Mouse (Mus musculus) liver, adult 2 months (tissue): ENCODE measurements around the gene Prr23a1. TPM values are rescaled to one million over a fixed set of nuclear protein-coding genes. Genes with fewer than 3 reads are reported as not detected.

ENCODE experiments used
- DNase-seq: peaks from one replicate; pipeline ENCODE4 v3.0.0-alpha.2; 2011; ENCODE audit warnings: low read depth, low spot score; ENCODE audit errors: extremely low read depth
- H3K27ac ChIP-seq: fragments of 200-500 bp; replicated peaks from 2 replicates; pipeline ENCODE4 v1.5.1; 2012; ENCODE audit warnings: low read depth, mild to moderate bottlenecking, control low read depth, inconsistent platforms, low read length; ENCODE audit not compliant: insufficient read depth
- H3K27me3 ChIP-seq: fragments of 200-500 bp; 2 replicates; pipeline ENCODE4 v1.6.1; 2012; ENCODE audit warnings: mild to moderate bottlenecking, moderate library complexity, low read length, inconsistent platforms; ENCODE audit not compliant: control insufficient read depth, insufficient read depth
- H3K36me3 ChIP-seq: fragments of 200-500 bp; 2 replicates; pipeline ENCODE4 v1.6.1; 2012; ENCODE audit warnings: low read length, inconsistent platforms; ENCODE audit not compliant: control insufficient read depth, insufficient read depth
- H3K4me1 ChIP-seq: fragments of 200-500 bp; 2 replicates; pipeline ENCODE4 v1.6.1; 2011; ENCODE audit warnings: low read length; ENCODE audit not compliant: control insufficient read depth, insufficient read depth
- H3K4me3 ChIP-seq: fragments of 200-500 bp; 2 replicates; pipeline ENCODE4 v1.5.1; 2011; ENCODE audit warnings: low read depth, mild to moderate bottlenecking, control low read depth, low read length, moderate library complexity; ENCODE audit not compliant: insufficient read depth
- H3K79me2 ChIP-seq: fragments of 200-500 bp; 2 replicates; pipeline ENCODE4 v1.6.1; 2012; ENCODE audit warnings: inconsistent platforms, mild to moderate bottlenecking, low read length, moderate library complexity; ENCODE audit not compliant: control insufficient read depth, insufficient read depth
- H3K9ac ChIP-seq: fragments of 200-500 bp; 2 replicates; pipeline ENCODE4 v1.6.1; 2012; ENCODE audit warnings: low read depth, mild to moderate bottlenecking, control low read depth, inconsistent platforms, low read length
- CTCF ChIP-seq: fragments of 200-500 bp; IDR thresholded peaks from 2 replicates; pipeline ENCODE4 v1.5.1; 2011; ENCODE audit warnings: low read depth, low read length, control low read depth
- POLR2A ChIP-seq: fragments of 200-500 bp; IDR thresholded peaks from 2 replicates; pipeline ENCODE4 v1.6.1; 2011; ENCODE audit warnings: low read length, control low read depth; ENCODE audit not compliant: insufficient read depth; ENCODE audit errors: extremely low read depth
- WGBS: fragments of 180-500 bp; shearing (Covaris S2); methylation state at CpG from one replicate; pipeline ENCODE4 v1.1.7; 2018; 5-methylcytosine and 5-hydroxymethylcytosine counted together
- polyA plus RNA-seq: library from polyadenylated mRNA; depleted of rRNA; stranded (reverse); fragments of >200 nt; gene quantifications from 2 replicates; pipeline ENCODE4 v1.2.3, GENCODE M21; 2012
- total RNA-seq: library from RNA; depleted of rRNA; stranded (reverse); fragments of >200 nt; gene quantifications from 2 replicates; pipeline ENCODE4 v1.2.3, GENCODE M21; 2014

Prr23a1 gene
- total and polyA plus RNA-seq, 2 experiments = not detected

GRCm38 (mm10) chr9:98821067-98821466 lies 21.2 kb upstream of the Prr23a1 start:
- TF ChIP-seq CTCF = no peak
- TF ChIP-seq POLR2A = no peak
- H3K4me3 ChIP-seq = no peak overlapping the region
- H3K4me1 ChIP-seq = no peaks in the 10 kb centered on the region
- H3K36me3 ChIP-seq = no peaks in the 10 kb centered on the region
- H3K9ac ChIP-seq = no peak overlapping the region
- no peak for DNase-seq
- H3K27ac ChIP-seq = no peak overlapping the region
- H3K79me2 ChIP-seq = no peaks in the 10 kb centered on the region
- H3K27me3 ChIP-seq = no peaks in the 10 kb centered on the region

- 90% methylated on average over 7 of the region's 7 CpGs for WGBS
- Histone ChIP-seq H3K9ac (no peak overlapping the region), H3K4me3 (no peak overlapping the region), H3K4me1 (no peaks in the 10 kb centered on the region), H3K27me3 (no peaks in the 10 kb centered on the region), H3K36me3 (no peaks in the 10 kb centered on the region), H3K79me2 (no peaks in the 10 kb centered on the region), H3K27ac (no peak overlapping the region)
- DNase-seq = no peak
- TF ChIP-seq POLR2A = no peak
- TF ChIP-seq CTCF = no peak
Measured at GRCm38 (mm10) chr9:98823805-98824204, 18.5 kb upstream of the Prr23a1 start.

GRCm38 (mm10) chr9:98829508-98829907 lies 12.8 kb upstream of the Prr23a1 start:
- Histone ChIP-seq H3K36me3 (no peaks in the 10 kb centered on the region), H3K4me3 (no peak overlapping the region), H3K79me2 (no peaks in the 10 kb centered on the region), H3K27me3 (no peaks in the 10 kb centered on the region), H3K9ac (no peak overlapping the region), H3K4me1 (no peaks in the 10 kb centered on the region), H3K27ac (no peak overlapping the region)
- TF ChIP-seq POLR2A (no peak), CTCF (no peak)
- DNase-seq = no peak
- WGBS = 65% methylated on average over 5 of the region's 5 CpGs

GRCm38 (mm10) chr9:98837537-98838074 lies 4.7 kb upstream of the Prr23a1 start:
- Histone ChIP-seq H3K9ac (no peak overlapping the region), H3K4me3 (no peak overlapping the region), H3K27me3 (peaks cover 5% of the 10 kb centered on the region; the same call in 1 of the 2 replicates), H3K36me3 (no peaks in the 10 kb centered on the region), H3K79me2 (no peaks in the 10 kb centered on the region), H3K27ac (no peak overlapping the region), H3K4me1 (no peaks in the 10 kb centered on the region)
- 84% methylated on average over 7 of the region's 7 CpGs for WGBS
- no peak for DNase-seq
- TF ChIP-seq POLR2A (no peak), CTCF (no peak)

GRCm38 (mm10) chr9:98856210-98856609 lies 13.9 kb downstream of the Prr23a1 start, which contains the start of gene Prr23a2:
Prr23a2 (plus strand) TSS chr9:98856494.
- no peaks in the 10 kb centered on the region for H3K79me2 ChIP-seq
- WGBS = 60% methylated on average over 18 of the region's 18 CpGs

GRCm38 (mm10) chr9:98863463-98863862 lies 21.2 kb downstream of the Prr23a1 start:
- peaks cover 3% of the 10 kb centered on the region; the same call in 1 of the 2 replicates for H3K27me3 ChIP-seq
- WGBS = 75% methylated on average over 3 of the region's 3 CpGs
- H3K36me3 ChIP-seq = no peaks in the 10 kb centered on the region
- no peaks in the 10 kb centered on the region for H3K4me1 ChIP-seq
- DNase-seq = peak; percentile 5
- no peak overlapping the region for H3K9ac ChIP-seq
- TF ChIP-seq POLR2A (no peak), CTCF (peak; percentile 11; the same call in 1 of the 2 replicates)
- no peaks in the 10 kb centered on the region for H3K79me2 ChIP-seq
- H3K27ac ChIP-seq = no peak overlapping the region
- no peak overlapping the region for H3K4me3 ChIP-seq

More at GRCm38 (mm10) chr9:98856210-98856609, 13.9 kb downstream of the Prr23a1 start, which contains the start of gene Prr23a2:
- DNase-seq = no peak
- Histone ChIP-seq H3K4me3 (no peak within 1 kb of the TSS), H3K27ac (no peak within 1 kb of the TSS), H3K9ac (no peak within 1 kb of the TSS), H3K27me3 (no peaks in the 10 kb centered on the region; the same call in 1 of the 2 replicates), H3K36me3 (no peaks in the 10 kb centered on the region), H3K4me1 (no peaks in the 10 kb centered on the region)
- TF ChIP-seq POLR2A = no peak
- TF ChIP-seq CTCF = no peak
